Mouse (Mus musculus) heart, embryonic 11.5 days (tissue): ENCODE data around the gene Pepd. TPM values are rescaled to one million over a fixed set of nuclear protein-coding genes. Genes with fewer than 3 reads are reported as not detected.

Experiments used
- ATAC-seq: fragments of 200-750 bp; cut with Nextera tagmentation; replicated peaks from 2 replicates; pipeline ENCODE4 v1.8.0; 2017; ENCODE audit warnings: moderate library complexity; ENCODE audit not compliant: insufficient number of reproducible peaks, low FRiP score, low TSS enrichment
- H3K27ac ChIP-seq: fragments of 300-500 bp; sonication (generic); 2 replicates; pipeline ENCODE4 v1.5.1; 2014; ENCODE audit warnings: mild to moderate bottlenecking, low read depth, low read length
- H3K27me3 ChIP-seq: fragments of 300-500 bp; sonication (generic); 2 replicates; pipeline ENCODE4 v1.6.1; 2014; ENCODE audit warnings: mild to moderate bottlenecking, low read length, mixed read lengths; ENCODE audit not compliant: control insufficient read depth, insufficient read depth
- H3K36me3 ChIP-seq: fragments of 300-500 bp; sonication (generic); 2 replicates; pipeline ENCODE4 v1.6.1; 2014; ENCODE audit warnings: mild to moderate bottlenecking, low read length, moderate library complexity, mixed read lengths; ENCODE audit not compliant: control insufficient read depth, insufficient read depth
- H3K4me1 ChIP-seq: fragments of 300-500 bp; sonication (generic); 2 replicates; pipeline ENCODE4 v1.6.1; 2014; ENCODE audit warnings: low read length; ENCODE audit not compliant: control insufficient read depth, insufficient read depth
- H3K4me2 ChIP-seq: fragments of 300-500 bp; sonication (generic); 2 replicates; pipeline ENCODE4 v1.6.1; 2014; ENCODE audit warnings: mild to moderate bottlenecking, moderate library complexity
- H3K4me3 ChIP-seq: fragments of 300-500 bp; sonication (generic); 2 replicates; pipeline ENCODE4 v1.5.1; 2014; ENCODE audit warnings: low read depth, low read length
- H3K9ac ChIP-seq: fragments of 300-500 bp; sonication (generic); 2 replicates; pipeline ENCODE4 v1.6.1; 2014; ENCODE audit warnings: mild to moderate bottlenecking, low read depth, low read length, moderate library complexity
- H3K9me3 ChIP-seq: fragments of 300-500 bp; sonication (generic); replicated peaks from 2 replicates; pipeline ENCODE4 v1.6.1; 2016; ENCODE audit warnings: low read length; ENCODE audit not compliant: control insufficient read depth
- WGBS: fragments of 180-500 bp; shearing (Covaris S2); extraction: QIAGEN DNeasy Blood & Tissue Kit; methylation state at CpG from one replicate; pipeline ENCODE4 v1.1.7; 2014; ENCODE audit not compliant: insufficient replicate concordance; 5-methylcytosine and 5-hydroxymethylcytosine counted together
- polyA plus RNA-seq: library from polyadenylated mRNA; unstranded; fragments of >200 nt; fragmentation: Nextera tagmentation; extraction: Ambion mirVana; gene quantifications from 2 replicates; pipeline ENCODE4 v1.2.1, GENCODE M21; 2014

Gene Pepd
- polyA plus RNA-seq, 1 experiment from 2014 or later = 54.0 TPM

GRCm38 (mm10) chr7:34919054-34919453 is 6.9 kb downstream of the Pepd start:
- no peak for ATAC-seq
- Histone ChIP-seq H3K27ac (no peak overlapping the region), H3K9ac (no peak overlapping the region), H3K4me3 (no peak overlapping the region), H3K4me1 (no peaks in the 10 kb centered on the region; the same call in 1 of the 2 replicates), H3K36me3 (no peaks in the 10 kb centered on the region), H3K27me3 (no peaks in the 10 kb centered on the region), H3K9me3 (no peaks in the 10 kb centered on the region), H3K4me2 (no peak overlapping the region)
- 76% methylated on average over 5 of the region's 5 CpGs for WGBS

GRCm38 (mm10) chr7:34919809-34920208 is 7.6 kb downstream of the Pepd start:
- no peak overlapping the region for H3K27ac ChIP-seq
- no peaks in the 10 kb centered on the region for H3K27me3 ChIP-seq
- ATAC-seq = no peak
- no peak overlapping the region for H3K9ac ChIP-seq
- H3K36me3 ChIP-seq = no peaks in the 10 kb centered on the region
- H3K4me1 ChIP-seq = no peaks in the 10 kb centered on the region; the same call in 1 of the 2 replicates
- no peaks in the 10 kb centered on the region for H3K9me3 ChIP-seq
- no peak overlapping the region for H3K4me3 ChIP-seq
- 49% methylated on average over 5 of the region's 5 CpGs for WGBS
- no peak overlapping the region for H3K4me2 ChIP-seq

- H3K27ac ChIP-seq = no peak overlapping the region
- WGBS = 82% methylated on average over 5 of the region's 5 CpGs
- no peak overlapping the region for H3K4me2 ChIP-seq
- no peak overlapping the region for H3K9ac ChIP-seq
- H3K4me3 ChIP-seq = no peak overlapping the region
- H3K36me3 ChIP-seq = no peaks in the 10 kb centered on the region
- H3K27me3 ChIP-seq = no peaks in the 10 kb centered on the region
- H3K9me3 ChIP-seq = no peaks in the 10 kb centered on the region
- no peak for ATAC-seq
- peaks cover 4% of the 10 kb centered on the region for H3K4me1 ChIP-seq
These were observed 13.0 kb downstream of the Pepd start for GRCm38 (mm10) chr7:34925208-34925607.

GRCm38 (mm10) chr7:34925956-34926355 is 13.8 kb downstream of the Pepd start:
- ATAC-seq = no peak
- WGBS = 77% methylated on average over 7 of the region's 7 CpGs
- Histone ChIP-seq H3K9me3 (no peaks in the 10 kb centered on the region), H3K27ac (no peak overlapping the region), H3K36me3 (no peaks in the 10 kb centered on the region), H3K4me2 (no peak overlapping the region), H3K4me1 (peaks cover 9% of the 10 kb centered on the region), H3K27me3 (no peaks in the 10 kb centered on the region), H3K9ac (no peak overlapping the region), H3K4me3 (no peak overlapping the region)

GRCm38 (mm10) chr7:34929614-34930262 is 17.6 kb downstream of the Pepd start:
- Histone ChIP-seq H3K27ac (peak overlapping the region; percentile 55), H3K4me3 (no peak overlapping the region), H3K4me2 (no peak overlapping the region), H3K36me3 (peaks cover 3% of the 10 kb centered on the region; the same call in 1 of the 2 replicates), H3K9me3 (no peaks in the 10 kb centered on the region), H3K27me3 (no peaks in the 10 kb centered on the region), H3K9ac (0 out of 2 replicates have a peak overlapping the region, but pooled peaks have one; percentile 2), H3K4me1 (peaks cover 9% of the 10 kb centered on the region)
- ATAC-seq = no peak
- 64% methylated on average over 8 of the region's 8 CpGs for WGBS

GRCm38 (mm10) chr7:34930263-34930757 is 18.1 kb downstream of the Pepd start:
- Histone ChIP-seq H3K9ac (0 out of 2 replicates have a peak overlapping the region, but pooled peaks have one; percentile 2), H3K27ac (peak overlapping the region; percentile 55), H3K4me3 (no peak overlapping the region), H3K4me2 (no peak overlapping the region), H3K9me3 (no peaks in the 10 kb centered on the region), H3K36me3 (peaks cover 4% of the 10 kb centered on the region), H3K4me1 (peaks cover 9% of the 10 kb centered on the region), H3K27me3 (no peaks in the 10 kb centered on the region)
- ATAC-seq = no peak
- WGBS = 63% methylated on average over 7 of the region's 7 CpGs

- Histone ChIP-seq H3K4me3 (no peak overlapping the region), H3K4me2 (no peak overlapping the region), H3K4me1 (peaks cover 9% of the 10 kb centered on the region), H3K9ac (no peak overlapping the region), H3K27ac (no peak overlapping the region), H3K9me3 (peaks cover 7% of the 10 kb centered on the region), H3K36me3 (peaks cover 14% of the 10 kb centered on the region), H3K27me3 (no peaks in the 10 kb centered on the region)
- WGBS = 87% methylated on average over 8 of the region's 8 CpGs
- no peak for ATAC-seq
These were observed 20.5 kb downstream of the Pepd start for GRCm38 (mm10) chr7:34932631-34933030.

- no peak overlapping the region for H3K4me3 ChIP-seq
- peaks cover 14% of the 10 kb centered on the region for H3K36me3 ChIP-seq
- no peaks in the 10 kb centered on the region for H3K27me3 ChIP-seq
These were observed 21.0 kb downstream of the Pepd start for GRCm38 (mm10) chr7:34933142-34933541.

GRCm38 (mm10) chr7:34936347-34936746 is 24.2 kb downstream of the Pepd start:
- Histone ChIP-seq H3K27ac (no peak overlapping the region), H3K4me2 (no peak overlapping the region), H3K4me1 (no peaks in the 10 kb centered on the region; the same call in 1 of the 2 replicates), H3K27me3 (no peaks in the 10 kb centered on the region), H3K9ac (no peak overlapping the region), H3K36me3 (peaks cover 14% of the 10 kb centered on the region), H3K9me3 (peaks cover 7% of the 10 kb centered on the region), H3K4me3 (no peak overlapping the region)
- ATAC-seq = no peak
- WGBS = 92% methylated on average over 2 of the region's 2 CpGs

More at GRCm38 (mm10) chr7:34933142-34933541, 21.0 kb downstream of the Pepd start:
- H3K9ac ChIP-seq = no peak overlapping the region
- 49% methylated on average over 3 of the region's 3 CpGs for WGBS
- no peak for ATAC-seq
- H3K4me2 ChIP-seq = no peak overlapping the region
- H3K27ac ChIP-seq = no peak overlapping the region
- peaks cover 7% of the 10 kb centered on the region for H3K9me3 ChIP-seq
- H3K4me1 ChIP-seq = peaks cover 9% of the 10 kb centered on the region
